Mouse (Mus musculus): ENCODE results near the gene Rpp30. TPM values are rescaled to one million over a fixed set of nuclear protein-coding genes. Genes with fewer than 3 reads are reported as not detected.

Gene Rpp30
- polyA plus RNA-seq (2016; fragmentation: Nextera tagmentation; extraction: Ambion mirVana) = 81.4 and 89.2 TPM in 2 replicates

GRCm38 (mm10) chr19:36083262-36084225 lies at the start of gene Rpp30:
Gene Rpp30 (plus strand): TSS chr19:36083716.
- peak within 1 kb of the TSS; percentile 50; the same call in 1 of the 2 replicates for H3K27ac ChIP-seq
- WGBS = 2% methylated on average over 34 of the region's 34 CpGs

GRCm38 (mm10) chr19:36046046-36046445 lies 37.5 kb upstream of the Rpp30 start:
- no peak for ATAC-seq (ENCODE audit: insufficient number of reproducible peaks, insufficient read depth, low FRiP score, low TSS enrichment, low read depth)
- no peaks in the 10 kb centered on the region for H3K4me1 ChIP-seq (replicated peaks)
- no peaks in the 10 kb centered on the region for H3K36me3 ChIP-seq
- H3K4me3 ChIP-seq (replicated peaks) = no peak overlapping the region
- H3K4me2 ChIP-seq = no peak overlapping the region
- no peaks in the 10 kb centered on the region for H3K9me3 ChIP-seq
- no peak overlapping the region for H3K27ac ChIP-seq
- no peak overlapping the region for H3K9ac ChIP-seq (replicated peaks)
- WGBS = 85% methylated on average over 7 of the region's 7 CpGs
- no peaks in the 10 kb centered on the region for H3K27me3 ChIP-seq

More at GRCm38 (mm10) chr19:36083262-36084225, at the start of gene Rpp30:
- peak within 1 kb of the TSS; percentile 75 for H3K9ac ChIP-seq (replicated peaks)
- H3K9me3 ChIP-seq = no peaks in the 10 kb centered on the region
- peak; percentile 94 for ATAC-seq (ENCODE audit: insufficient number of reproducible peaks, insufficient read depth, low FRiP score, low TSS enrichment, low read depth)
- peak within 1 kb of the TSS; percentile 81 for H3K4me3 ChIP-seq (replicated peaks)
- no peaks in the 10 kb centered on the region for H3K27me3 ChIP-seq
- peaks cover 13% of the 10 kb centered on the region for H3K36me3 ChIP-seq
- peaks cover 8% of the 10 kb centered on the region for H3K4me1 ChIP-seq (replicated peaks)
- H3K4me2 ChIP-seq = peak within 1 kb of the TSS; percentile 80

DNA sequence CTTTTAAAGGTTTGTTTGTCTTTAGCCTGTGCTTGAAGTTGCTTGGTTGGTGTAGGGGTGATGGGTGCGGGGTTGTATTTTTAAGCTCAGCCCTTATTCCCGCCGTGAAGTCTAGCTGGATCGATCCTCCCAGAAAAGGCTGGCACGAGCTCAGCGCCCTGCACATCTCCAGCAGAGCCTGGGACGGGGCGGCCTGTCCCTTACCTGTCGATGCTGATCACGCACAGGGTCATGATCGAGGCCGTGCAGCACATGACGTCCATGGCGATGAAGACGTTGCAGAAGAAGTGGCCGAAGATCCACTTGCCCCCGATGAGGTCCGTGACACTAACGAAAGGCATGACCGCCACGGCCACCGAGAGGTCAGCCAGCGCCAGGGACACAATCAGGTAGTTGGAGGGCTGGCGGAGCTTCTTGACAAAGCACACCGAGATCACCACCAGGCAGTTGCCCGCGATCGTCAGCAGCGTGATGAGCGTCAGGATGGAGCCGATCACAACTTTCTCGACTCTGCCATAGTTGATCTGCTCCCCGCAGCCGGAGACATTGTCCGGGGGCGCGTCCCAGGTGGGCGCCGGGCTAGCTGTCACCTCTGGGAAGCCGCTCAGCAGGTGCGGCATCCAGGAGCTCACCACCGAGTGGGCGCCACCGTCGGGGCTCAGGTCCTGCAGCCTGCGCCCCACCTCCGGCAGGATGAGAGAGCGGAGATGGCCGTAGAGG lies 26.9 kb upstream of the Rpp30 start:
- Histone ChIP-seq H3K27ac (no peak overlapping the region), H3K9me3 (no peaks in the 10 kb centered on the region), H3K27me3 (peaks cover 50% of the 10 kb centered on the region), H3K9ac (replicated peaks) (peak overlapping the region; percentile 59), H3K4me3 (replicated peaks) (peak overlapping the region; percentile 63), H3K4me1 (replicated peaks) (peaks cover 8% of the 10 kb centered on the region), H3K36me3 (no peaks in the 10 kb centered on the region), H3K4me2 (peak overlapping the region; percentile 83)
- ATAC-seq (ENCODE audit: insufficient number of reproducible peaks, insufficient read depth, low FRiP score, low TSS enrichment, low read depth) = no peak; the same call in 1 of the 2 replicates
- 9% methylated on average over 49 of the region's 49 CpGs for WGBS

DNA sequence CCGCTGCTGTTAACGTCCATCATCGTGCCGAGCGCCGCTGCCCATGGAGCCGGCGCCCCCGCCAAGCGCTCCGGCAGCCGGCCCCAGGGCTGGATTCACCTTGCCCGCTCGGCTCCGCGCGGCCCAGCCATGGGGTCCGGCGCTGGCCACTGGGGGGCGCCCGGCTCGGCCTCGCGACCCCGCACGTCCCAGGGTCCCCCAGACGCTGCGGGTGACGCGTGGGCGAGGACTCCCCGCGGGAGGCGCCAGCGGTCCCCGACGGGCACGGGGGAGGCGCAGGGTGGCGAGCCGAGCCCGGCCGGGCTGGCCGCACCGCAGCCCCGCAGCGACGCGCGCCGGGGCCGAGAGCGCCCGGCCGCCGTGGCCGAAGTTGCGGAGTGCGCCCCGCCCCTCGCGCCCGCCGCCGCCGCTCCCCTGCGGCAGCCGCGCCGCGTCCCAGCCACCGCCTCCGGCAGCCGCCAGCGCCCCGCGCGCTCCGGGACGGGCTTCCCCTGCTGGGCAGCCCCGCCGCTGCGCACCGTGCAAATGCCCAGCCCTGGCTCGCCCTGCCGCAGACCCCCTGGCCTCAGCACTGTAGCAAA lies 26.2 kb upstream of the Rpp30 start, which contains the start of gene Htr7:
Htr7 (minus strand) TSS at position 277 of the 581 bp plus-strand sequence.
- Histone ChIP-seq H3K27me3 (peaks cover 50% of the 10 kb centered on the region), H3K36me3 (no peaks in the 10 kb centered on the region), H3K9ac (replicated peaks) (peak within 1 kb of the TSS; percentile 59), H3K27ac (no peak within 1 kb of the TSS), H3K4me3 (replicated peaks) (peak within 1 kb of the TSS; percentile 63), H3K4me1 (replicated peaks) (peaks cover 8% of the 10 kb centered on the region), H3K4me2 (peak within 1 kb of the TSS; percentile 83), H3K9me3 (no peaks in the 10 kb centered on the region)
- ATAC-seq (ENCODE audit: insufficient number of reproducible peaks, insufficient read depth, low FRiP score, low TSS enrichment, low read depth) = peak; percentile 87
- under 1% methylated on average over 78 of the region's 86 CpGs for WGBS

DNA sequence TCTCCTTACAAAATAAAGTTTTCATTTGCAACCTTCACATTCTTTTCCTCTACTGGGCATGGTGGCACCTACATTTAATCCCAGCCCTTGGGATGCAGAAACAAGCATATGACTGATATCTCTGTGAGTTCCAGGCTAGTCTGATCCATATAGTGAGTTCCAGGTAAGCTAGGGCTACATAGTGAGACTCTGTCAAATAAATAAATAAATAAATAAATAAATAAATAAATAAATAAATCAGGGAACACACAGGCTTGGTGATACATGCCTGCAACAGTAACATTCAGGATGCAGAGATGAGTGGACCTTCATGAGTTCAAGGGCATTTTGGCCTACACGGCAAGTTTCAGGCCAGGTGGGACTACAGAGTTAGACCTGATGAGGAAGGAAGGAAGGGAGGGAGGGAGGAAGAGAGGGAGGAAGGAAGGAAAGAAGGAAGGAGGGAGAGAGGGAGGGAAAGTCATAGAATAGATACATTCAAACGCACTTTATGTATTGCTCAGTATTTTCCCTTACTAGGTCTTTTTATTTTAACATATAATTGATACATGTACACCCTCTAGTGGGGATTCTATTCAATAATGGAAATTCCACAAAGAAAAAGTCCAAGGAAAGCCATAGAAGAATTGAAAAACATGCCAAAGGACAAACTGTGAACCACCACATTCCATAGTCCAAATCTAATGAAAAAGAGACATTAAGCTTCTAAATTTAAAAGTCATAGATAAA lies 20.6 kb upstream of the Rpp30 start:
- no peaks in the 10 kb centered on the region for H3K36me3 ChIP-seq
- whole genome bisulfite sequencing = 69% methylated on average over 2 of the region's 2 CpGs
- ATAC-seq (ENCODE audit: insufficient number of reproducible peaks, insufficient read depth, low FRiP score, low TSS enrichment, low read depth) = no peak
- peaks cover 15% of the 10 kb centered on the region for H3K27me3 ChIP-seq
- H3K27ac ChIP-seq = no peak overlapping the region
- no peak overlapping the region for H3K4me2 ChIP-seq
- H3K9ac ChIP-seq (replicated peaks) = no peak overlapping the region
- no peak overlapping the region for H3K4me3 ChIP-seq (replicated peaks)
- H3K9me3 ChIP-seq = no peaks in the 10 kb centered on the region
- H3K4me1 ChIP-seq (replicated peaks) = no peaks in the 10 kb centered on the region

GRCm38 (mm10) chr19:36082606-36083261 lies 782 bp upstream of the Rpp30 start:
- Histone ChIP-seq H3K27me3 (no peaks in the 10 kb centered on the region), H3K4me2 (peak overlapping the region; percentile 80), H3K27ac (no peak overlapping the region), H3K4me3 (replicated peaks) (peak overlapping the region; percentile 81), H3K9ac (replicated peaks) (peak overlapping the region; percentile 13; the same call in 1 of the 2 replicates), H3K9me3 (no peaks in the 10 kb centered on the region), H3K36me3 (peaks cover 5% of the 10 kb centered on the region; the same call in 1 of the 2 replicates), H3K4me1 (replicated peaks) (peaks cover 8% of the 10 kb centered on the region)
- WGBS = 50% methylated on average over 7 of the region's 7 CpGs
- ATAC-seq (ENCODE audit: insufficient number of reproducible peaks, insufficient read depth, low FRiP score, low TSS enrichment, low read depth) = peak; percentile 74

GRCm38 (mm10) chr19:36090781-36091180 lies 7.3 kb downstream of the Rpp30 start:
- no peaks in the 10 kb centered on the region for H3K9me3 ChIP-seq
- no peak overlapping the region for H3K4me3 ChIP-seq (replicated peaks)
- no peak overlapping the region for H3K9ac ChIP-seq (replicated peaks)
- no peaks in the 10 kb centered on the region for H3K27me3 ChIP-seq
- H3K4me1 ChIP-seq (replicated peaks) = no peaks in the 10 kb centered on the region
- no peak for ATAC-seq (ENCODE audit: insufficient number of reproducible peaks, insufficient read depth, low FRiP score, low TSS enrichment, low read depth)
- H3K4me2 ChIP-seq = no peak overlapping the region
- H3K36me3 ChIP-seq = peaks cover 73% of the 10 kb centered on the region
- 53% methylated on average over 5 of the region's 5 CpGs for WGBS
- H3K27ac ChIP-seq = no peak overlapping the region

- Histone ChIP-seq H3K36me3 (peaks cover 83% of the 10 kb centered on the region), H3K9ac (replicated peaks) (no peak overlapping the region), H3K27ac (no peak overlapping the region), H3K9me3 (no peaks in the 10 kb centered on the region), H3K27me3 (no peaks in the 10 kb centered on the region), H3K4me1 (replicated peaks) (no peaks in the 10 kb centered on the region), H3K4me3 (replicated peaks) (no peak overlapping the region), H3K4me2 (no peak overlapping the region)
- WGBS = 88% methylated on average over 3 of the region's 3 CpGs
- no peak for ATAC-seq (ENCODE audit: insufficient number of reproducible peaks, insufficient read depth, low FRiP score, low TSS enrichment, low read depth)
Measured at GRCm38 (mm10) chr19:36097194-36097593, 13.7 kb downstream of the Rpp30 start.

GRCm38 (mm10) chr19:36098265-36098664 lies 14.7 kb downstream of the Rpp30 start:
- no peak overlapping the region for H3K4me2 ChIP-seq
- ATAC-seq (ENCODE audit: insufficient number of reproducible peaks, insufficient read depth, low FRiP score, low TSS enrichment, low read depth) = no peak
- no peak overlapping the region for H3K4me3 ChIP-seq (replicated peaks)
- no peaks in the 10 kb centered on the region for H3K27me3 ChIP-seq
- H3K9ac ChIP-seq (replicated peaks) = no peak overlapping the region
- H3K27ac ChIP-seq = no peak overlapping the region
- H3K9me3 ChIP-seq = no peaks in the 10 kb centered on the region
- H3K4me1 ChIP-seq (replicated peaks) = no peaks in the 10 kb centered on the region
- WGBS = 91% methylated on average over 1 of the region's 1 CpGs
- peaks cover 84% of the 10 kb centered on the region for H3K36me3 ChIP-seq

GRCm38 (mm10) chr19:36098916-36099315 lies 15.4 kb downstream of the Rpp30 start:
- 79% methylated on average over 7 of the region's 7 CpGs for WGBS
- Histone ChIP-seq H3K36me3 (peaks cover 82% of the 10 kb centered on the region), H3K4me2 (no peak overlapping the region), H3K9me3 (no peaks in the 10 kb centered on the region), H3K9ac (replicated peaks) (no peak overlapping the region), H3K27ac (no peak overlapping the region), H3K4me3 (replicated peaks) (no peak overlapping the region), H3K4me1 (replicated peaks) (no peaks in the 10 kb centered on the region), H3K27me3 (no peaks in the 10 kb centered on the region)
- no peak for ATAC-seq (ENCODE audit: insufficient number of reproducible peaks, insufficient read depth, low FRiP score, low TSS enrichment, low read depth)
